Mouse (Mus musculus): ENCODE measurements around the gene Kank2. TPM values are rescaled to one million over a fixed set of nuclear protein-coding genes. Genes with fewer than 3 reads are reported as not detected.

Kank2 gene
- polyA plus RNA-seq, 1 experiment from 2014 or later, result 3.3 TPM

DNA sequence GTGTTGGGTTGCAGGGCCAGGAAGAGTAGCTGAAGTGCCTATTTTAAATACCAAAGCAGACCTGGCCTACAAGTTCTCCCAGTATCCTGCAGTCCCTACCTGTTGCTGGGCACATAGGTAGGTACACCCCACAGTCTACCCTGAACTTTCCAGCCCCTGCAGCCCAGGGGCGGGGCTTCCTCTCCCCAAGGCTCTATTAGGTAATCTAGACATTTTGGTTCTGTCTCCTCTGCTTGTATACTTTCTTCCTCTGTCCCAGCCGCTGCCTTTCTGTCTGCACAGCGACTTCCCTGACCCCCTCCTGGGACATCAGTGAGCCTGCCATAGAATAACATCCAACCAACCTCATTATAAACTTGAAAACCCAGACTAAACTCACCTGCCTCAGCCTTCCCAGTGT lies 48.2 kb downstream of the Kank2 start:
- 76% methylated on average over 3 of the region's 3 CpGs for WGBS
- ATAC-seq (ENCODE audit: low FRiP score), result no peak

DNA sequence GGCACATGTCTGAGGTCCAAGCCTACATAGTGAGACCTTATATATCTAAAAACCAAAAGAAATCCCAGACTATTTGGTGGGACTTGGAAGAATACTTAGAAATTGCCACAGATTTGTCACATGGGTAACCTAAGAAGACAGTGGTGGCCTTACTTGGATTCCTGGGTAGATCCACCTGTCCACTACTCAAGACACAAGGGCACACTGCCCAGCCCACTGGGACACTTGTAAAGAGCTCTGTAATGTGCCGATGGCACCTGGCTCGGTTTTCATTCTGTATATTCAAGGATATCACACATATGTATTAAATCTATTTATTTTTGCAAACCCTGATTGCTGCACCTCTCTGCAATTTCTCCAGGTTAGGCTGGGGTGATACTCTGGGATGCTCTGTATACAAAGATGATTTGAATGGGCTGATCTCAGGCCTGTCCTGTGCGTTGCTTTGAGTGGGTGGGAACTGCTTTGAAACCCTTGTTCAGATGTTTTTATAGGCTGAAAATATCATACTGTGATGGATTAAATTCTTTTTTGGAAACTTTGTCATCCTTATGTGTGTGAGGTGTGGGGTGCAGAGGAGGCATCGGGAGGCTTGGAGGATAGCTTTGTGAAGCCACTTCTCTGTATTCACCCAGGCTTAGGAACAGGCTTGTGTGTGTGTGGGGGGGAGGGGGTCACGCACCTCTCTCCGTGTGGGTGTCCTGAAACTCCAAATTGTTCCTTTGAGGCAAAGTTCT lies 49.0 kb downstream of the Kank2 start:
- Histone ChIP-seq H3K4me3 (replicated peaks; ENCODE audit: low read length) (no peak overlapping the region), H3K4me2 (replicated peaks) (no peak overlapping the region), H3K27ac (no peak overlapping the region), H3K4me1 (replicated peaks; ENCODE audit: control insufficient read depth, insufficient read depth, low read length) (no peaks in the 10 kb centered on the region), H3K9ac (no peak overlapping the region), H3K36me3 (replicated peaks; ENCODE audit: control insufficient read depth, insufficient read depth) (peaks cover 54% of the 10 kb centered on the region), H3K27me3 (ENCODE audit: control insufficient read depth, insufficient read depth, low read length) (no peaks in the 10 kb centered on the region), H3K9me3 (ENCODE audit: control insufficient read depth, low read length) (no peaks in the 10 kb centered on the region)
- WGBS, result 86% methylated on average over 6 of the region's 6 CpGs
- ATAC-seq (ENCODE audit: low FRiP score) (no peak), DNase-seq (ENCODE audit: low spot score) (no peak)

More for the DNA sequence above, 48.2 kb downstream of the Kank2 start:
- no peak overlapping the region for H3K4me3 ChIP-seq (replicated peaks; ENCODE audit: low read length)
- peaks cover 46% of the 10 kb centered on the region for H3K36me3 ChIP-seq (replicated peaks; ENCODE audit: control insufficient read depth, insufficient read depth)
- no peak overlapping the region for H3K4me2 ChIP-seq (replicated peaks)
- DNase-seq (ENCODE audit: low spot score), result no peak
- H3K27ac ChIP-seq, result no peak overlapping the region
- no peaks in the 10 kb centered on the region for H3K9me3 ChIP-seq (ENCODE audit: control insufficient read depth, low read length)
- H3K9ac ChIP-seq, result no peak overlapping the region
- no peaks in the 10 kb centered on the region for H3K27me3 ChIP-seq (ENCODE audit: control insufficient read depth, insufficient read depth, low read length)
- H3K4me1 ChIP-seq (replicated peaks; ENCODE audit: control insufficient read depth, insufficient read depth, low read length), result no peaks in the 10 kb centered on the region

DNA sequence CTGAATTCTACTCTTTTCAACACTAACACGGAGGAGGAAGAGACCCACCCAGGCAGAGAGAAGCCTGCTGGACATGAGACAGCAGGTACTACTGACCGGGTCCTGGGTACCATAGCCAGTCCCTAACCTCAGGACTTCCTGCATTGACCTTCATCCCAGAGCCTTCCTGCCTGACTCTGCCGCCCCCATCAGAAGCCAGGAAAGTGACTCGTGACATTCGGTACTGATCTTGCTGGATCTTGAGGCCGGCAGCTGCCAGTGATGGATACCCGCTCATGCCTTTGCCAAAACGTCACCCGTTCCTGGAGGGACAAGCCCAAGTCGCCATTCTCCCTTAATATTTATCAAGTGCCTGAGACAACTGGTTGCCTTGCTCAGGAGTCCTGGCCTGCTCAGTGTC lies 50.1 kb downstream of the Kank2 start:
- no peak overlapping the region for H3K4me2 ChIP-seq (replicated peaks)
- DNase-seq (ENCODE audit: low spot score) (no peak), ATAC-seq (ENCODE audit: low FRiP score) (no peak)
- no peak overlapping the region for H3K4me3 ChIP-seq (replicated peaks; ENCODE audit: low read length)
- peak overlapping the region; percentile 71; the same call in 1 of the 2 replicates for H3K27ac ChIP-seq
- WGBS, result 88% methylated on average over 10 of the region's 10 CpGs
- H3K9me3 ChIP-seq (ENCODE audit: control insufficient read depth, low read length), result no peaks in the 10 kb centered on the region
- H3K4me1 ChIP-seq (replicated peaks; ENCODE audit: control insufficient read depth, insufficient read depth, low read length), result no peaks in the 10 kb centered on the region
- H3K36me3 ChIP-seq (replicated peaks; ENCODE audit: control insufficient read depth, insufficient read depth), result peaks cover 64% of the 10 kb centered on the region
- no peaks in the 10 kb centered on the region for H3K27me3 ChIP-seq (ENCODE audit: control insufficient read depth, insufficient read depth, low read length)
- H3K9ac ChIP-seq, result no peak overlapping the region

DNA sequence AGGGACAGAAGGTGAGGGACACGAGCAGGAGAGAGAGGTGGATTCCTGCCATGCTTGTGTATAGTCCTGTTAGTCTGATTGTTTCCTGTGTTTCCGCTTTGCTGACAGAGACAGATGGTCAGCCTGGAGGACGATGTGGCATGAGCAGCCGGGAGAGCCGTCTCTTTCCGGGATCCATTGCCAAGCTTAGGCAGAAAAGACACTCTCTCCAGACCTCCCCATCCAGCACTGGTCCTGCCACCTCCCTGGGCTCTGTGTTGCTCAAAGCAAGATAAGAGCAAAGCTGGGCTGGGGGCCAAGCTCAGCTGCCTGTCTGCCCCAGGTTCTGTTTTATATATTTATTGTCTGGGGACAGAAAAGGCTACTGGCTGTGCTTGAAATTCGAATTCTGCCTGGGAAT lies 50.5 kb downstream of the Kank2 start:
- 52% methylated on average over 7 of the region's 7 CpGs for WGBS
- Histone ChIP-seq H3K27me3 (ENCODE audit: control insufficient read depth, insufficient read depth, low read length) (no peaks in the 10 kb centered on the region), H3K4me3 (replicated peaks; ENCODE audit: low read length) (no peak overlapping the region), H3K4me2 (replicated peaks) (no peak overlapping the region), H3K9me3 (ENCODE audit: control insufficient read depth, low read length) (no peaks in the 10 kb centered on the region), H3K36me3 (replicated peaks; ENCODE audit: control insufficient read depth, insufficient read depth) (peaks cover 64% of the 10 kb centered on the region), H3K9ac (no peak overlapping the region), H3K27ac (peak overlapping the region; percentile 71), H3K4me1 (replicated peaks; ENCODE audit: control insufficient read depth, insufficient read depth, low read length) (no peaks in the 10 kb centered on the region)
- ATAC-seq (ENCODE audit: low FRiP score), result peak; percentile 42; the same call in 1 of the 2 replicates
- DNase-seq (ENCODE audit: low spot score), result peak; percentile 32

DNA sequence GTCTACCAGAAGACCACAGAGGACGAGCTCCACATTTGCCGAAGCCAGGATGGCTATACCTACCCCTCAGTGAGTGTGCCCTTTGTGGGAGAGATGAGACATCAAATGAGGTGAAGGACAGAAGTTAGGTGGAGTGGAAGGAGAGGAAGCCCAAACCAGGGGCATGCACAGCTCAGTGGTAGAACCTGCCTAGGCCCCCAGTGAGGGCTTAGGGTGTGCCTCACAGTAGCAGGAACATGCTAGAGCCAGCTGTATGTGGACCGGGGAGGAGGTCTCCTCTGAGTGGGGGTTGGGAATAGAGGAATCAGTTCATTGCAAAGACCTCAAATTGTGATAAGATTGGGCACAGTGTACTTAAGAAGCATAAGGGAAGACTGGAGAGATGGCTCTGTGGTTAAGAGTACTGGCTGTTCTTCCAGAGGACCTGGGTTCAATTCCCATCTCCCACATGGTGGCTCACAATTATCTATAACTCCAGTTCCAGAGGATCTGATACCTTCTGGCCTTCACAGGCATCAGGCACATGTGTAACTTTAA lies 51.2 kb downstream of the Kank2 start:
- no peak for DNase-seq (ENCODE audit: low spot score)
- peak overlapping the region; percentile 71; the same call in 1 of the 2 replicates for H3K27ac ChIP-seq
- peaks cover 72% of the 10 kb centered on the region for H3K36me3 ChIP-seq (replicated peaks; ENCODE audit: control insufficient read depth, insufficient read depth)
- no peaks in the 10 kb centered on the region for H3K9me3 ChIP-seq (ENCODE audit: control insufficient read depth, low read length)
- no peak overlapping the region for H3K4me3 ChIP-seq (replicated peaks; ENCODE audit: low read length)
- ATAC-seq (ENCODE audit: low FRiP score), result no peak
- H3K9ac ChIP-seq, result no peak overlapping the region
- no peak overlapping the region for H3K4me2 ChIP-seq (replicated peaks)
- H3K4me1 ChIP-seq (replicated peaks; ENCODE audit: control insufficient read depth, insufficient read depth, low read length), result no peaks in the 10 kb centered on the region
- H3K27me3 ChIP-seq (ENCODE audit: control insufficient read depth, insufficient read depth, low read length), result no peaks in the 10 kb centered on the region
- WGBS, result 92% methylated on average over 3 of the region's 3 CpGs

DNA sequence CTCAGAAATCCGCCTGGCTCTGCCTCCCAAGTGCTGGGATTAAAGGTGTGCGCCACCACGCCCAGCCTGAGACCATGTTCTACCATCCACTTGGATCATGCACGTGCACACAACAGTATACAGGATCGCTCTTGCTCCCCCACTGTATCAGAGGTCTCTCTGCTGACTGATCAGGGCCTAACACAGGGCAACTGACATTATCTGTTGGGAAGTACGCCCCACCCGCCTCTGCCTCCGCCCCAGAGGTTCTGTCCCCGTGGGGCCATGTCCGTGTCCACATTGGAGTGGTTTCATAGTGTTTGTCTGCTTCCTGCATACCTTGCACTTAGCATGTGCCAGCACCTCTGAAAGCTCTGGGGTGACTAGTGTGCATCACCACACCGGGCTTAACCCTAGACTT lies 57.0 kb downstream of the Kank2 start:
- Histone ChIP-seq H3K36me3 (replicated peaks; ENCODE audit: control insufficient read depth, insufficient read depth) (peaks cover 92% of the 10 kb centered on the region), H3K4me1 (replicated peaks; ENCODE audit: control insufficient read depth, insufficient read depth, low read length) (no peaks in the 10 kb centered on the region), H3K9me3 (ENCODE audit: control insufficient read depth, low read length) (no peaks in the 10 kb centered on the region), H3K27me3 (ENCODE audit: control insufficient read depth, insufficient read depth, low read length) (no peaks in the 10 kb centered on the region), H3K9ac (no peak overlapping the region), H3K4me2 (replicated peaks) (no peak overlapping the region), H3K27ac (no peak overlapping the region), H3K4me3 (replicated peaks; ENCODE audit: low read length) (no peak overlapping the region)
- 96% methylated on average over 11 of the region's 11 CpGs for WGBS
- no peak for DNase-seq (ENCODE audit: low spot score)
- no peak for ATAC-seq (ENCODE audit: low FRiP score)

DNA sequence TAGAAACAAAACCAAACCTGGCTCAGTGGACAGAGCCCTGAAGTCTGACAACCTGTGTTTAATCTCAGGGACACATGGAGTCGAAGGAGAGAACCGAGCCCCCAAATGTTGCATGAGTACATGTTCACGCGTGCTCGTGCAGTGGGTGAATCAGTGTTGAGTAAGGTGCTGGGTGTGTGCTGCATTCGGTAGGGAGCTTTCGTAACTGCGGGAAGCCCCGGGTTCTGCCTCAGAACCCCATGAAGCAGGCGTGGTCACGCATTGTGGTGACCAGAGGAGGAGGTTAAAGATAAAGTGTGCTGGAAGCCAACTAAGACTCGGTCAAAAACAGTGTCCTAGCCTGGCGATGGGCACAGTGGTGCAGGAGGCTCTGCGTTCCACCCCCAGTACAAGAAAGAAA lies 58.1 kb downstream of the Kank2 start:
- peaks cover 92% of the 10 kb centered on the region for H3K36me3 ChIP-seq (replicated peaks; ENCODE audit: control insufficient read depth, insufficient read depth)
- ATAC-seq (ENCODE audit: low FRiP score) (no peak), DNase-seq (ENCODE audit: low spot score) (no peak)
- H3K4me3 ChIP-seq (replicated peaks; ENCODE audit: low read length), result no peak overlapping the region
- no peaks in the 10 kb centered on the region for H3K27me3 ChIP-seq (ENCODE audit: control insufficient read depth, insufficient read depth, low read length)
- no peak overlapping the region for H3K4me2 ChIP-seq (replicated peaks)
- H3K27ac ChIP-seq, result no peak overlapping the region
- no peaks in the 10 kb centered on the region for H3K4me1 ChIP-seq (replicated peaks; ENCODE audit: control insufficient read depth, insufficient read depth, low read length)
- no peak overlapping the region for H3K9ac ChIP-seq
- WGBS, result 98% methylated on average over 14 of the region's 14 CpGs
- H3K9me3 ChIP-seq (ENCODE audit: control insufficient read depth, low read length), result no peaks in the 10 kb centered on the region

DNA sequence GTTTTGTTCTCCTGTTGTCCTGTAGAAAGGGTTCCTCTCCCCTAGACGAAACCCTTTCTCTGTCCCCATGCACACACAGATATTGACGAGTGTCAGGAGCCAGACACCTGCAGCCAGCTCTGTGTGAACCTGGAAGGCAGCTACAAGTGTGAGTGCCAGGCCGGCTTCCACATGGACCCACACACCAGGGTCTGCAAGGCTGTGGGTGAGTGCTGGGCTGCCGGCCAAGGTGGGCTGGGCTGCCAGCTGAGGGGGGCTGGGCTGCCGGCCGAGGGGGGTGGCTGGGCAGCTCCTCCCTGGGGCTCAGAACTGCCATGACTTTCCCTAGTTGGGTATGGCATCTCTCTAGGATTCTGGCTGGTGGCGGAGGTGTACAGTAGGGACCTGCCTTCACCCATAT lies 59.8 kb downstream of the Kank2 start:
- ATAC-seq (ENCODE audit: low FRiP score) (0 out of 2 replicates have a peak, but pooled peaks have one; percentile 27), DNase-seq (ENCODE audit: low spot score) (no peak)
- no peak overlapping the region for H3K9ac ChIP-seq
- H3K4me2 ChIP-seq (replicated peaks), result no peak overlapping the region
- H3K36me3 ChIP-seq (replicated peaks; ENCODE audit: control insufficient read depth, insufficient read depth), result peaks cover 92% of the 10 kb centered on the region
- 78% methylated on average over 7 of the region's 7 CpGs for WGBS
- H3K27me3 ChIP-seq (ENCODE audit: control insufficient read depth, insufficient read depth, low read length), result no peaks in the 10 kb centered on the region
- H3K27ac ChIP-seq, result no peak overlapping the region
- no peaks in the 10 kb centered on the region for H3K4me1 ChIP-seq (replicated peaks; ENCODE audit: control insufficient read depth, insufficient read depth, low read length)
- H3K4me3 ChIP-seq (replicated peaks; ENCODE audit: low read length), result no peak overlapping the region
- no peaks in the 10 kb centered on the region for H3K9me3 ChIP-seq (ENCODE audit: control insufficient read depth, low read length)

DNA sequence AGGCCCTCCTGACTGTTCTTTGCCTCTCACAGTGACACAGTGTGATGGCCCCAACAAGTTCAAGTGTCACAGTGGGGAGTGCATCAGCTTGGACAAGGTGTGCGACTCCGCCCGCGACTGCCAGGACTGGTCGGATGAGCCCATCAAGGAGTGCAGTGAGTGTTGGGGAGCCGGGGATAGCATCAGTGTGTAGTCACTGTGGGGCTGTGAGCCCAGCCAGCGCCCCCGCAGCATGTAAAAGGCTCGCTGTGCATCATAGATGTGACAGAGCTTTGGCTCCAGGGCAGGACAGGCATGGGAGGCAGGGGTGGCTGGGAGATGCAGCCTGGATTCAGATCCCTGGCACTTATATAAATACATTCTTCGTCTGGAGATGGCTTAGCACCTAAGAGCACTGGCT lies 61.4 kb downstream of the Kank2 start:
- ATAC-seq (ENCODE audit: low FRiP score) (no peak), DNase-seq (ENCODE audit: low spot score) (no peak)
- Histone ChIP-seq H3K9ac (no peak overlapping the region), H3K36me3 (replicated peaks; ENCODE audit: control insufficient read depth, insufficient read depth) (peaks cover 96% of the 10 kb centered on the region), H3K4me2 (replicated peaks) (no peak overlapping the region), H3K27ac (no peak overlapping the region), H3K27me3 (ENCODE audit: control insufficient read depth, insufficient read depth, low read length) (no peaks in the 10 kb centered on the region), H3K4me3 (replicated peaks; ENCODE audit: low read length) (no peak overlapping the region), H3K9me3 (ENCODE audit: control insufficient read depth, low read length) (no peaks in the 10 kb centered on the region), H3K4me1 (replicated peaks; ENCODE audit: control insufficient read depth, insufficient read depth, low read length) (no peaks in the 10 kb centered on the region)
- 97% methylated on average over 10 of the region's 10 CpGs for WGBS

Measured in hindbrain, embryonic 14.5 days (tissue).